Comparison of ENCODE assay signal across 8 mouse cellular contexts in the genomic region with DNA sequence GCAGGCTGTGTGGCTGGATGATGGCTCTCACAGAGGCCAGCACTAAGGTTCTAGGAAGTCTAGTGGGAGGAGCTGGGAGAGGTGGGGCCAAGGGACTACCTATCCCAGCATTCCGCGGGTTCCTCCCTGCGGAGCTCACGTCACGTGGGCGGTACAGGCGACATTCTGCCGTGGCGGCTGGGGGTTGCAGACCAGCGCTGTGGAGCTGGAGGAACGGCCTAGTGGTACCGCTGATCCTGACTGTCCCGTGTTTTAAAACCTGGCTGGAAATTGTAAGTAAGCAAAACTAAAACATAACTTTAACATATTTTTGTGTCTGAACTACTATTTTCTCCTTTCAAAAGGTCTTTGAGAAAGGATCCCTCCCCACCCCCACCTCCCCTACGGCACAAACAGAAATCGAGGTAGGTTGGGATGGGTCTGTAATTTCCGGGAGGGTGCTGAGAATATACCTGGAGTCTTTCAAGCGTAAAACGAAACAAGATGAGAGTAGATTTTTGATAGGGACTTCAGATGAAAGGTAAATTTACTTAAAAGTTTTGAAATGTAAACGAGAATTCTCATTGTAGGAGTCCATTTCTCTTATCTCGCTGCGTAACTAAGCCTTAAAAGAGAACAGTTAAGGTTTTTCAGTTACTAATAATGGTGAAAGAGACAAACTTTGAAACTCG. TPM values are rescaled to one million over a fixed set of nuclear protein-coding genes. Genes with fewer than 3 reads are reported as not detected.
DNase-seq lines count a peak whose midpoint lies in the region; ATAC-seq and TF ChIP-seq lines count a peak whose summit lies in the region.

No protein-coding gene starts in this region.

- ATAC-seq in megakaryocyte, adult 5-6 weeks (ENCODE audit: poor library complexity, severe bottlenecking): peak; percentile 57

- peaks cover 1% of the 10 kb centered on the region; the same call in 1 of the 2 replicates for H3K4me1 ChIP-seq in cortical plate, adult 2 months (ENCODE audit: control insufficient read depth, insufficient read depth, low read length)

- TF ChIP-seq CTCF in cortical plate, adult 2 months (IDR thresholded peaks at IDR 0.05; ENCODE audit: extremely low read depth, insufficient read depth, low read length): no peak

- H3K27ac ChIP-seq in cortical plate, adult 2 months (ENCODE audit: insufficient read depth, low read length): no peak overlapping the region

- peak; percentile 98 for TF ChIP-seq POLR2A in cortical plate, adult 2 months (IDR thresholded peaks at IDR 0.05; ENCODE audit: extremely low read depth, insufficient read depth, low read length)

- peak overlapping the region; percentile 27 for H3K4me3 ChIP-seq in cortical plate, adult 2 months (ENCODE audit: insufficient read depth, low read length)

- DNase-seq in adipocyte (ENCODE audit: low spot score): peak; percentile 93
- peak; percentile 78 to 85 for DNase-seq in gastrocnemius, adult 8-10 months (ENCODE audit: low spot score in 2 of 2)
- DNase-seq in hindlimb bud, embryonic 11.5 days (ENCODE audit: extremely low spot score, low read depth, low spot score): peak; percentile 73
- DNase-seq in left cerebral cortex, adult 8-10 months (ENCODE audit: low spot score in 2 of 2): peak; percentile 77 to 90
- DNase-seq in right cerebral cortex, adult 18-20 months: peak; percentile 95
- DNase-seq in urinary bladder, adult 2 months (ENCODE audit: low spot score): peak; percentile 78

RNA-seq across cellular contexts. Expression of a gene that starts 4.6 kb away (rescaled TPM):
- polyA plus RNA-seq in cortical plate, adult 2 months (2012; rRNA removed): 17.9 and 18.2 TPM in 2 replicates
- 100 to 1,000 TPM; 120 to 141 (median 125) TPM for total RNA-seq in gastrocnemius, adult 8-10 months (2022)
- 10 to 100 TPM; 31.6 to 35.0 (median 34.9) TPM for total RNA-seq in left cerebral cortex, adult 8-10 months (2022)
- total RNA-seq in megakaryocyte, adult 5-6 weeks (2015): 152 and 164 TPM in 2 replicates
- total RNA-seq in megakaryocyte, adult 5-6 weeks (2017): 66.1 and 109 TPM in 2 replicates
- polyA plus RNA-seq in urinary bladder, adult 2 months (2012; rRNA removed): 24.7 and 42.2 TPM in 2 replicates

RNA-seq across cellular contexts. Expression of a gene that starts 5.7 kb away (rescaled TPM):
- polyA plus RNA-seq in cortical plate, adult 2 months (2012; rRNA removed): 48.4 and 49.5 TPM in 2 replicates
- 10 to 100 TPM; 50.3 to 57.4 (median 55.3) TPM for total RNA-seq in gastrocnemius, adult 8-10 months (2022)
- 10 to 100 TPM; 42.4 to 47.1 (median 46.4) TPM for total RNA-seq in left cerebral cortex, adult 8-10 months (2022)
- total RNA-seq in megakaryocyte, adult 5-6 weeks (2015): 67.4 and 71.1 TPM in 2 replicates
- total RNA-seq in megakaryocyte, adult 5-6 weeks (2017): 36.6 and 38.4 TPM in 2 replicates
- polyA plus RNA-seq in urinary bladder, adult 2 months (2012; rRNA removed): 78.6 and 81.4 TPM in 2 replicates
